Mouse (Mus musculus) C2C12 (cell line): ENCODE measurements around the gene Olfr453. TPM values are rescaled to one million over a fixed set of nuclear protein-coding genes. Genes with fewer than 3 reads are reported as not detected.

Source experiments
- H3K27me3 ChIP-seq: one replicate; pipeline ENCODE4 v1.6.1; 2011; ENCODE audit not compliant: control insufficient read depth, insufficient read depth, insufficient read length
- H3K36me3 ChIP-seq: one replicate; pipeline ENCODE4 v1.6.1; 2011; ENCODE audit not compliant: control insufficient read depth, insufficient read depth
- H3K4me3 ChIP-seq: one replicate; pipeline ENCODE4 v1.5.1; 2011; ENCODE audit warnings: mild to moderate bottlenecking, control low read depth; ENCODE audit not compliant: poor library complexity, insufficient read depth, severe bottlenecking
- H3K79me2 ChIP-seq: one replicate; pipeline ENCODE4 v1.6.1; 2011; ENCODE audit not compliant: control insufficient read depth, insufficient read depth
- H3K79me3 ChIP-seq: one replicate; pipeline ENCODE4 v1.6.1; 2011; ENCODE audit warnings: low read depth, control low read depth
- H3ac ChIP-seq: one replicate; pipeline ENCODE3; 2011; ENCODE audit warnings: low read depth; ENCODE audit not compliant: control insufficient read depth, insufficient read length
- CEBPB ChIP-seq: IDR thresholded peaks from one replicate; pipeline ENCODE4 v1.6.1; 2011; ENCODE audit warnings: low read depth, mild to moderate bottlenecking, control low read depth, moderate library complexity
- CTCF ChIP-seq: IDR thresholded peaks from one replicate; pipeline ENCODE4 v1.5.1; 2011; ENCODE audit not compliant: control insufficient read depth, insufficient read depth, insufficient read length
- FOSL1 ChIP-seq: IDR thresholded peaks from one replicate; pipeline ENCODE4 v1.8.0; 2011; ENCODE audit warnings: mild to moderate bottlenecking, low read length; ENCODE audit not compliant: poor library complexity, insufficient read depth, severe bottlenecking
- MAX ChIP-seq: IDR thresholded peaks from one replicate; pipeline ENCODE4 v1.6.1; 2011; ENCODE audit warnings: mild to moderate bottlenecking, control low read depth
- MYOD1 ChIP-seq: IDR thresholded peaks from one replicate; pipeline ENCODE4 v1.6.1; 2011; ENCODE audit warnings: low read depth; ENCODE audit not compliant: control insufficient read depth, insufficient read length
- MYOG ChIP-seq: IDR thresholded peaks from one replicate; pipeline ENCODE4 v1.6.1; 2011; ENCODE audit not compliant: control insufficient read depth, insufficient read length; ENCODE audit errors: extremely low read depth
- USF1 ChIP-seq: IDR thresholded peaks from one replicate; pipeline ENCODE4 v1.6.1; 2011; ENCODE audit warnings: low read depth, mild to moderate bottlenecking, control low read depth, moderate library complexity
- long read RNA-seq, 2 experiments: library from polyadenylated mRNA; unstranded; transcript quantifications; one replicate each; pipeline ENCODE4 v2.0.0; 2019 to 2020
- polyA plus RNA-seq: library from polyadenylated mRNA; unstranded; fragments of >200 nt; fragmentation: generic; extraction: Trizol; gene quantifications from one replicate; pipeline ENCODE4 v1.2.1, GENCODE M21; 2012; ENCODE audit warnings: missing spikeins

The Olfr453 gene
- polyA plus RNA-seq: not detected
- long read RNA-seq, experiment 1: 0 reads
- long read RNA-seq, experiment 2: 0 reads

DNA sequence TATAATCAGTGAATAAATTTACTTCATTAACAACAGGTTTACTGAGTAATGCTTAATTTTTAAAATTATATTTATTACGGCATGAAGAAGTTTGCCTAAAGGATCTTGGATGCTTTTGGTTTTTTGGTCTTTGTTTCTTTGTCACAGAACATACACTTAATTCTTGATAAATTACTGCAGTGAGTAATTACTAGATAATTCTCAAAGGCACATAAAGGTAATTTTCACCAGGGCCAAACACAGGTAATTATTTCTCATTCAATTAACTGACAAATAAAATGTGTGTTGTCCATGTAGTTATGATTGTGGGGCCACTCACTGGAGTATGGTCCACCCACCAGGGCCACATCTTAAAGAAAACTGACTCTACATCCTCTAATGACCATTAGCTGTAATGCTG is at the start of gene Olfr453:
Gene Olfr453, plus strand, starts transcription at position 301 of the 400 bp plus-strand sequence.
- no peaks in the 10 kb centered on the region for H3K79me3 ChIP-seq
- H3K4me3 ChIP-seq: no peak within 1 kb of the TSS
- no peaks in the 10 kb centered on the region for H3K27me3 ChIP-seq
- no peak within 1 kb of the TSS for H3ac ChIP-seq
- no peaks in the 10 kb centered on the region for H3K36me3 ChIP-seq
- no peak for TF ChIP-seq CTCF
- TF ChIP-seq FOSL1: no peak
- TF ChIP-seq CEBPB: no peak
- no peak for TF ChIP-seq MYOD1
- TF ChIP-seq MAX: no peak
- no peak for TF ChIP-seq MYOG
- TF ChIP-seq USF1: no peak
- H3K79me2 ChIP-seq: no peaks in the 10 kb centered on the region

DNA sequence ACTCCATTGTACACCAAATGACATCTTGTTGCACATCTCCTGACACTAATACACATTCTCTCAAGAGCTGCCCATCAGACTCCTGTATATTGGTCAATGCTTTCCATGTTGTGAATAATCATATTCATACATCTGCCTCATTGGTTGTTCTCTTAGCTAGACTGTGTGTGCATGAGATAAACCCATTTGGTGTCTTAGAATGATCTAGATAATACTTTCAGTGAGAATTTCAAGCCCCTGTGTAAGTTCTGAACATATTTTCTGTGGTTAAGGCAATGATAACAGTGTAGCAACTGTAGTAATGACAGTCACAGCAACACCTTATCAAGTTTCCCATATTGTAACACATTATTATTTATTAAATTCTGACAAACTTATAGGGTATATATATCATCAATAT is 49.4 kb upstream of the Olfr453 start:
- Histone ChIP-seq H3ac (no peak overlapping the region), H3K36me3 (peaks cover 16% of the 10 kb centered on the region), H3K27me3 (no peaks in the 10 kb centered on the region), H3K79me3 (peaks cover 7% of the 10 kb centered on the region), H3K4me3 (no peak overlapping the region), H3K79me2 (peaks cover 19% of the 10 kb centered on the region)
- TF ChIP-seq USF1 (no peak), CTCF (no peak), MAX (no peak), MYOG (no peak), MYOD1 (no peak), FOSL1 (no peak), CEBPB (no peak)

DNA sequence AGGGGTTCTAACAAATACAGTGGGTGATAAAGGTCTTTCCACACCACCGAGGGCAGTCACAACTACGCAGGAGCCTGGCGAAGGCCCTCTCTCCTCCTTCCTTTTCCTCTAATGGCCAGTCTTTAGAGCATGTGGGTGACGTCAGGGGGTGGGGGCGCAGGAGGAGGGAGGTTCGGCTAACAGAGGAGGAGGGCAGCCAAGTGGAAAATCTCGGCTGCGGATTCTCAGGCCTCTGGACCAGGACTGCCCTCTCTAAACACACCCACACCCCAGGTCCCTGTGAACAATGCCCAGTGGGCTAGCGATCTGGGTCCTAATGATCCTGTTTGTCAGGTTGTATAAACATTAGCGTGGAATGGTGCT is 47.0 kb upstream of the Olfr453 start:
- TF ChIP-seq CEBPB: no peak
- TF ChIP-seq MYOG: no peak
- TF ChIP-seq FOSL1: no peak
- no peak for TF ChIP-seq CTCF
- no peak for TF ChIP-seq MAX
- no peak for TF ChIP-seq USF1
- no peak for TF ChIP-seq MYOD1
- peaks cover 19% of the 10 kb centered on the region for H3K79me2 ChIP-seq

DNA sequence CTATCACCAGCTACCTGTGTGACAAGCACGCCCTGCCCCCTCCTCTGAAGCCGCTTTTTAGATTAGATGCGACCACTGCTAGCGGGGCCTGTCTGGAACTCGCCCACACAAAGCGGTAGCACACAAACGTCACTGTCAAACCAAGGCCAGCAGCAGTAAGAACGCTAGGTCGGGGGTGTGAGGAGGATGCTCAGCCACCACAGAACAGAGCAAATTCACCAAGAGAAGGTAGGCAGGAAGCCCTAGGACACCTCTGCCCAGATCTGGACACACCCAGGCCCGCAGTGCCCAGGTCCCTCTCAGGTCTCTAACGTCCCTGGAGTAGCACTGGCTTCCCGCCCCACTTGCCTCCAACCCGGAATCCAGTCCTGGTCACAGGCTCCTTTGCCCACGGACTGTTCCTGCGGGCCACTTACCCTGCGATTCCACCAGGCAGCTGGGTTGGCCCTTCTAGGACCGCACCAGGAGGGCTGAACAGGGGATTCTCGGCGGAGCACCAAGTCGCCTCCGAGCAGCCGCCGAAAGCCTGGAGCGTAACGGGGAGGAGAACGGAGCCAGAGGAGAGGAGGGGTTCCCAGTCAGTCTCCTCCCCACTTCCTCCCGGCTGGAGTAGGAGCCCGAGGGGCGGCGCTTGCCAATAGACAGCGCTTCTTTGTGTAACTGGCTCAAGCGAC is 46.5 kb upstream of the Olfr453 start:
- TF ChIP-seq CEBPB (no peak), MYOD1 (no peak), MYOG (no peak), FOSL1 (no peak), CTCF (no peak), MAX (no peak), USF1 (no peak)
- Histone ChIP-seq H3K79me3 (peaks cover 7% of the 10 kb centered on the region), H3K4me3 (peak overlapping the region; percentile 68), H3ac (peak overlapping the region; percentile 80), H3K79me2 (peaks cover 19% of the 10 kb centered on the region), H3K27me3 (no peaks in the 10 kb centered on the region), H3K36me3 (no peaks in the 10 kb centered on the region)

More for the DNA sequence above, 47.0 kb upstream of the Olfr453 start:
- H3K27me3 ChIP-seq: no peaks in the 10 kb centered on the region
- H3ac ChIP-seq: peak overlapping the region; percentile 80
- peak overlapping the region; percentile 68 for H3K4me3 ChIP-seq
- H3K79me3 ChIP-seq: peaks cover 7% of the 10 kb centered on the region
- no peaks in the 10 kb centered on the region for H3K36me3 ChIP-seq

DNA sequence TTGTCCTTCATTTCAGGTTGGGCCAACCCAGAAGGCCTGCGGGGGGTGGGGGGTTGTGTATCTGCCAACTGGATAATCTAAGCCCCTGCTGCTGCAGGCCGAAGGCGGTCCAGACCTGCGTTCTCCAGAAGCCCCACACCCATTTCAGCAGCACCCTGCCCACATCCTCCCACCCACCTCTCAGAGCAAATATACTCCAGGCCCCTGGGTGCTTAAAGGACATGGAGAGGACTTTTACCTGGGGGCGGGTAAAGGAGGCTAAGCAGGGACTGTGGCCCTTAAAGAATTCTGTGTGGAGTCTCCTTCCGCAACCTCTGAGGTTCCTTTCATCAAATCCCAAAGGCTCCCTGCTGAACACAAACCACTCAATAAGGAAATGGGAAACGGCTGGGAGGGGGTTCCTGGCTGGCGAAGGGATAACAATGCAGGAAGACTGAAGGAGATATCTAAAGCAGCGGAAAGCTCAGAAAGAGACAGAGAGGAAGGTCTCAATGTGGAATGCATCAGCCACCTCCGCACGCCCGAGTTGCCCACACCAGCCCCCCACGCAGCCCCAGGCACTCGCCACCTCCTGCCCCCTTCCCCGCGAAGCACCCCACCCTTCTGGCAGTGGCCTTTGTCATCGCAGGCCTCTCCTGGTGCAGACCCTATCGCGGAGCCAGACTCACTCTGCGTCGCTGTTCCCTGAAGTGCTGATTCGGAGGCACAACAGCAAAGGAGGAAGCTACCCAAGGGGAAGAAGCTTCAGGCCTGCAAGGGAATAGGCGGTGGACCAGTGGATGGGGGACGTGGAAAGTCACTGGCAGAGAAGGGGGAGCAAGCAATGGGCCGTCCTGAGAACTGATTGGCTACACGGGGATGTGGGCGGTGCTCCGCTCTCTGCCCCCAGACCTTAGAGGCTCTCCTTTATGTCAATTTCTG is 29.6 kb upstream of the Olfr453 start, which contains the start of gene Tcaf1:
Gene Tcaf1, minus strand, starts transcription at position 798 of the 921 bp plus-strand sequence.
- Histone ChIP-seq H3K36me3 (no peaks in the 10 kb centered on the region), H3K79me2 (no peaks in the 10 kb centered on the region), H3K27me3 (no peaks in the 10 kb centered on the region), H3K79me3 (no peaks in the 10 kb centered on the region), H3K4me3 (no peak within 1 kb of the TSS), H3ac (peak within 1 kb of the TSS; percentile 40)
- no peak for TF ChIP-seq CTCF
- TF ChIP-seq MAX: no peak
- no peak for TF ChIP-seq MYOG
- no peak for TF ChIP-seq USF1
- no peak for TF ChIP-seq CEBPB
- TF ChIP-seq FOSL1: no peak
- TF ChIP-seq MYOD1: no peak
